Mouse (Mus musculus) brown adipose tissue, adult 24 weeks (tissue): Measurements from ENCODE around the gene Dnaja4. TPM values are rescaled to one million over a fixed set of nuclear protein-coding genes. Genes with fewer than 3 reads are reported as not detected.
A peak's percentile ranks its signal among the peaks of the same experiment; 100 is the strongest.

Source experiments
- H3K27ac ChIP-seq: fragments of 200-500 bp; replicated peaks from 2 replicates; pipeline ENCODE4 v1.5.1; 2012; ENCODE audit warnings: low read depth, mild to moderate bottlenecking, low read length
- H3K4me1 ChIP-seq: fragments of 200-500 bp; 2 replicates; pipeline ENCODE4 v1.6.1; 2012; ENCODE audit warnings: low read length, mixed read lengths; ENCODE audit not compliant: control insufficient read depth, insufficient read depth, insufficient read length
- H3K4me3 ChIP-seq: fragments of 200-500 bp; 2 replicates; pipeline ENCODE4 v1.5.1; 2012; ENCODE audit warnings: low read depth, mild to moderate bottlenecking, low read length, moderate library complexity; ENCODE audit not compliant: insufficient read depth
- polyA plus RNA-seq: library from polyadenylated mRNA; stranded (reverse); fragments of >200 nt; gene quantifications from 2 replicates; pipeline ENCODE4 v1.2.4, GENCODE M21; 2012; ENCODE audit not compliant: missing spikeins, insufficient read depth, insufficient read length

Gene Dnaja4
- polyA plus RNA-seq, 1 experiment: 11.9 TPM

DNA sequence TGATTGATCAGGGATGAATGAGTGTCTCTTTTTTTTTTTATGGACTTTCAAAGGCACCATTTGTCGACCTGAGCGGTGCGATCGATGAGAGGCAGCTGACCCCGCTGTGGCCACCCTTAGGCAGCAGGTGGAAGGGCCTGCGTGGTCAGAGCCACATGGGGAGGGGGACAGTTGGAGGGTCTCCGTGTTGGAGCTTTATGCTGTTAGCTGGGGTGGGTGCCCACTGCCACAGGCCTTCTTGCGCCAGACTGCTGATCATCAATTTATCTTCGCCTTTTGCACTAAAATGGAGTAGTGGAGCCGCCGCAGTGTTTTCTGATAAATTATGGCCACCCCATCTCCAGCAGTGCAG lies 54.2 kb downstream of the Dnaja4 start:
- H3K27ac ChIP-seq: no peak overlapping the region
- H3K4me3 ChIP-seq: no peak overlapping the region
- no peaks in the 10 kb centered on the region for H3K4me1 ChIP-seq

DNA sequence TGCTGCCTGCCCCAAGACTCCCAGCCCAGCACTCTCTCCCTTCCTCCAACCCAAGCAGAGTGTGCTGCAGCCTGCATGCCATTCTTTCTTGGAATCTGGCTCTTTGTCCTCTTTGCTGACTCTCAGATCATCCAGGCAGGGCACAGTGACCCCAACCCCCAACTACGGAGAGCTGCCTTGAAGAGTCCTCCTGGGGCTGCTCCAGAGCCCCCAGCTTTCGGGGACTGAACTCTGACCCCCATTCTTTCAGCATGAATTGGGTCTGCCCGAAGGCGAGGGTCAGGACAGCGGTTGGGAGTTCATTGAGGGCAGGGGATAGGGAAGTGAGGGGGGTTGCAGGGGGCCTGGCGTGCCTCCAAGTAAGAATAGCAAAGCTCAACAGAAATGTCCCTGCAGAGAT lies 60.9 kb downstream of the Dnaja4 start:
- H3K4me3 ChIP-seq: no peak overlapping the region
- H3K27ac ChIP-seq: no peak overlapping the region
- H3K4me1 ChIP-seq: no peaks in the 10 kb centered on the region

DNA sequence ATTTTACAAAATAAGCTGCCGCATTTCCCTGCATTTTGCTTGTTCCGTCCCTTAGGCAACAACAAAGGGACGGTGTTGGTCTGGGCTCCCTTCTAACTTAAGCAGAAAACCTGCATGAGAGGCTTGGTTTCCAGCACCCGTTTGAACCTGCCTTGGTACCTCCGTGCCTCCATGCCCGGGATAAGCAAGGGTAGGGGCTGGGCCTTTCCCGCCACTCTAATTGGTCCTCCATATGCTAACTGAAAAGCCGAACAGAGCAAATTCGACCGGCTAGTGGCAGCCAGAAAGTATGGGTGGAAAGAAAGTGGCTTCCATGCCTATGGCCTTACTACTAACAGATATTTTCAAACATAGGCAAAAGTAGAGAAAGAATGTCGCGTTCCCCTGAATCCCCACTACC lies 65.4 kb downstream of the Dnaja4 start:
- Histone ChIP-seq H3K27ac (no peak overlapping the region), H3K4me1 (no peaks in the 10 kb centered on the region), H3K4me3 (no peak overlapping the region)

DNA sequence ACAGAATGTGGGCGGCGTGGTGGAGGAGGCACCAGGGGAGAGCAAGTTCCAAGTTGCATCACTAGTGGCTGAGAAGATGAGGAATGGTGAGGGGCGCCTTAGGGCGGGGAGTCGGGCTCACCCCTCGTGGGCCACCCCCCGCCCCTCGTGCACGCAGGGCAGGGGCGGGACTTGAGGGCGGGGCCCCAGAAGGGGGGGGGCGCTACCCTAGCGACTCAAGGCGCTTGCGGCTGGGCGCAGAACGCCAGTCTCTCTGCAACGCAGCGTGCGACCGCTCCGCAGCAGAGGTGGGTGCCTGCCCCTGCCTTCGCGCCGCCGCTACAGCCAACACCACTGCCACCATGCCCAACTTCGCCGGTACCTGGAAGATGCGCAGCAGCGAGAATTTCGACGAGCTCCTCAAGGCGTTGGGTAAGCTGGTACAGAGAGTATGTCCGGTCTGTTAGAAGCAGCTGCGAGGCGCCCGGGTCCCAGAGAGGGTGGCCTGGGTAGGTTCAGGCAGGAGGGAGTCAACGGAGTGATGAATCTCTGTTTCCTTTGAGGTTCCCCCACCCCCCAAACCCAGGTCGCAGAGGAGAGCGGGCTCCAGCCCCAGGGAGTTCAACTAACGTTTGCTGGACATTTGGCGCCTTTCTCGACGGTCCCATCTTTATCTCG lies 66.0 kb downstream of the Dnaja4 start, which contains the start of gene Crabp1:
Crabp1 (plus strand) TSS at position 188 of the 657 bp plus-strand sequence.
- H3K4me3 ChIP-seq: peak within 1 kb of the TSS; percentile 20; the same call in 1 of the 2 replicates
- H3K4me1 ChIP-seq: no peaks in the 10 kb centered on the region
- no peak within 1 kb of the TSS for H3K27ac ChIP-seq

DNA sequence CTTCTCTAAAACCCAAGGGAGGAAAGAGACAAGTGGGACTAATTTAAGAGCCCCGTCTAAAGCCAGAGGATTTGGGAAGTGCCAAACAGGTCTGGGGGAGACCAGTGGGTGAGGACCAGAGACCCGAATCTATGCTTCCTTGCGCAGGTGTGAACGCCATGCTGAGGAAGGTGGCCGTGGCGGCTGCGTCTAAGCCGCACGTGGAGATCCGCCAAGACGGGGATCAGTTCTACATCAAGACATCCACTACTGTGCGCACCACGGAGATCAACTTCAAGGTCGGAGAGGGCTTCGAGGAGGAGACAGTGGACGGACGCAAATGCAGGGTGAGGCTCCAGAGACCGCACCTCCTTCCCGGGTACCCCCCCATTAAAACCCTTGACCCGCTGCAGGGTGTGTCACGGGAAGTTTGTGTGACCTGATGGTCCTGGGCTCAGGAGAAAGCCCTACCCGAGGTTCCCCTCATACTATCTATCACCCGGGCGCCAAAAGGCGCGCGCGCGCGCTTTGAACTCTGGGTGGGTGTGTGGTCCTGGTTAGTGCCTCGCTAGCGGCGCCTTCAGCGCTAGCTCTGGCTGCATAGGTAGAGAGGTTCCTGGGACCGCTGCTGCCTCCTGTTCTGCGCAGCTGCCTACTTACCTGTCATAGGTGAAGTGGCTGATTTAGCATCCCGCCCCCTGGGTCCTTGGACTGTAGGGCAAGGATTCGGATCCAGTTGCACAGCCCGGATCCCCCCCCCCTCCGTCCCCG lies 66.8 kb downstream of the Dnaja4 start:
- Histone ChIP-seq H3K4me3 (no peak overlapping the region), H3K4me1 (no peaks in the 10 kb centered on the region)

More for the DNA sequence above, 66.8 kb downstream of the Dnaja4 start:
- H3K27ac ChIP-seq: no peak overlapping the region

Other genes starting within 250 kb of the Dnaja4 start
- 2.8 and 3.3 TPM in 2 replicates for gene Dmxl2, start 197.2 kb upstream of the Dnaja4 start, polyA plus RNA-seq
- not detected in 2 replicates for gene Sh2d7, start 159.9 kb upstream of the Dnaja4 start, polyA plus RNA-seq
- 458 and 493 TPM in 2 replicates for gene Cib2, start 138.7 kb upstream of the Dnaja4 start, polyA plus RNA-seq
- gene Idh3a, start 112.5 kb upstream of the Dnaja4 start, polyA plus RNA-seq: 1,665 and 1,891 TPM in 2 replicates
- 0.38 and 1.3 TPM in 2 replicates for gene Acsbg1, start 37.0 kb upstream of the Dnaja4 start, polyA plus RNA-seq
- 56.9 and 70.4 TPM in 2 replicates for gene Wdr61, start 35.6 kb downstream of the Dnaja4 start, polyA plus RNA-seq
- gene Crabp1, start 65.9 kb downstream of the Dnaja4 start, polyA plus RNA-seq: not detected in 2 replicates
- 15.7 and 18.2 TPM in 2 replicates for gene Ireb2, start 164.9 kb downstream of the Dnaja4 start, polyA plus RNA-seq
- 2.0 and 2.1 TPM in 2 replicates for gene Hykk, start 218.4 kb downstream of the Dnaja4 start, polyA plus RNA-seq